Mouse (Mus musculus): ENCODE measurements around the gene Immp2l.

The Immp2l gene

DNA sequence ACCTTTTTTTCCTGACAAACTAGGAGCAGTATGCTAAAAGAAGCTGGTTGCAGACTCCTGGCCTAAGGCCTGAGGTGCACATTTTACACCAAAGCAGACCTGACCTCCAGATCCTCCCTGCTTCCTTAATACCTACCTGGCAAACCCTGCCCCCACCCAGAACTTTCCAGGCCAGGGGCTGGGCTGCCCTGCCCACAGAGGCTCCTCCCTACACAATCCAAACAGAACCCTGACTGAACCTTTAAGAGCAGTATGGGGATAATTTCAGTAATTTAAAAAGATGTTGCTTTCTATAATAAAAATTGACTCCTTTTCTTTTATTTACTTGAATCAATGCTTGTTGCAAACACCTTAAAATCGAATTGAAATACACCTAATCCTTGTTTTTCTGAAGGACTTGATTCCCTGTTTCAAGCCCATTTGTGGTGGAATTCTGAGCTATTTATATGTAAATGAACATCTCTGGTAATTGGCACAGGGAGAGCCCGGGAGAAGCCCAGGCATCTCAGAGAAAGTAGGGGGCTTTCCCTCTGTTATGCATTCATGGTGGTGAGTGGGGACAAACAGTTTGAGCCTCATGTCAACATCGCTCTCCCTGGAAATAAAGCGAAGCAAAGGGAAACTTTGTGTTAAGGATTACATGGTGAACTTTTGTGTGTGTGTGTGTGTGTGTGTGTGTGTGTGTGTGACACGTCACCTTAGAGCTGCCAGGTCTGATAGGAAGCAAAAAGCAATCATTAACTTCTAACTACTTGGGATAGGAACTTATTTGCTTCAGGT is 535.3 kb downstream of the Immp2l start:
- DNase-seq = peak in 1 of 2 experiments; percentile 8

DNA sequence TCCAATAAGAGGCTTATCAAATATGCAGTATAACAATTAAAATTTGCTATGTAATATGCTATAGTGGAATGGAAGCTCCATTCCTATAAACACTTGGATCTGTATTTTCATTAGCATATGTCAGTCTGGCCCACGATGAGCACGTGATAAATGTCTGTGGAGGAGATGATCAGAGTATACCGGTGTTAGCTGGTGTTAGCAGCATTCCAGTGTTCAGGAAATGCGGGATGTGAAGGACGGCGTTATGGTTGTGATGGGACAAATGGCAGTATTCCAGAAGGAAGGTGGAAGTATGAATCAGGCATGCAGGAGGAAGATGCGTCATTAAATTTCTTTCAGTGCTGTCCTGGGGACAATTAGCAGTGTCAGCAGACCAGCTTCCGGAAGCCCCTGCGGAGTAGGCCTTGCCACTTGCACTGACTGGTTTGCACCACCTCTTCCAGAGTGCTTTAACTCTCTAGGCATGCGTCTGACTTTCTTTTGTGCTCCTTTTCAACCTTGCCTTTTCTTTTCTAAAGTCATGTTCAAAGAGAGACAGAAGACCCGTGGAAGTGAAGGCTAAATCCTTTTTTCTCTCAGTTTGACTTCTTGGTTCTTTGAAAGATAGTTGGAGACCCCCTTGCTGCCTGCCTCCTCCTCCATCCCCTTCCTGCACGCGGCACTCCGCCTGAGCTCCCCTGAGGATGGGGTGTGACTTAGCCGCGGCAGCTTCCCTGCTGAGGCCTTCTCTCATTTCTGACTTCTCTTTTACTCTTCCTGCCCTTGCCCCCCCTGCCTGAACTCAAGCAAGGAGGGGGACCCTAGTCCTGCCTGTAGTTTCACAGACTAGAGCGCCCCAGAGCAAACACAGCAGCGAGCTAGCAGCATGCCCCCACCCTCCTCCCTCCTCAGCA is 541.9 kb downstream of the Immp2l start:
- DNase-seq = no peak

- DNase-seq = no peak
Observed at GRCm38 (mm10) chr12:41566433-41566794, 542.5 kb downstream of the Immp2l start.

GRCm38 (mm10) chr12:41573754-41574153 is 549.9 kb downstream of the Immp2l start:
- no peak for DNase-seq

GRCm38 (mm10) chr12:41575221-41575620 is 551.3 kb downstream of the Immp2l start:
- DNase-seq = no peak

GRCm38 (mm10) chr12:41593401-41593800 is 569.5 kb downstream of the Immp2l start:
- DNase-seq = peak; percentile 3 to 11

DNA sequence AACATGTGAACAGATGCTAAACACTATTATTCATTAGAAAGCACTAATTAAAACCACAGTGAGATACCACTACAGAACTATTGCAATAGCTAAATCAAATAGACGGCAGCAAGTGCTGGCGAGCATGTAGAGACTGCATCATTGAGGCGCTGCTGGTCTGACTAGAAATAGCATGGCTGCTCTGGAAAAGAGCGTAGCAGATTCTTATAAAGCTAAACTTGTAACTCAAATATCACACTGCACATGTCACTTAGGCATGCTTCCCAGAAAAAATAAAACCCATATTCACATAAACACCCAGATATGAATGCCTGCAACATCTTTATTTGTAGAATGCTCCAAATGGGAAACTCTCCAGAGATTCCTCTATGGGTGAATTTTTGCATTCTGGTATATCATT is 570.1 kb downstream of the Immp2l start:
- no peak for DNase-seq

GRCm38 (mm10) chr12:41615271-41615670 is 591.4 kb downstream of the Immp2l start:
- no peak for DNase-seq

DNA sequence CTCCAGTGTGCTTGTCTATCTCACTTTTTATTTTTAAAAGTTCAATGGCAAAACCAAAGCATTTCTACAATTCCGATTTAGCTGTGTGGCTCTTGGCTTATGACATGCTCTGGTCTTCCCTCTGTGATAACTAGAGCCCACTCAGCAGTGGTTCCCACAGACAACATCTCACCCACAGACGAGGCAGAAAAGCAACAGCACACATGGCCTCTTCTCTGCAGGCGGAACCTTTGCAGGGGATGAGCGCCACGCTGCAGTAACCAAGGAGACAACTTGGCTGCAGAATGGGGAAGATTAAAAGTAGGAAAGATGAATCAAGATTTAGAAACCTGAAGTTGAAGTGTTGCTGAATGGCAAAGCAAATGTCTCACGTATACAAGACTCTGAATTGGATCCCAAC is 597.5 kb downstream of the Immp2l start:
- no peak for DNase-seq

DNA sequence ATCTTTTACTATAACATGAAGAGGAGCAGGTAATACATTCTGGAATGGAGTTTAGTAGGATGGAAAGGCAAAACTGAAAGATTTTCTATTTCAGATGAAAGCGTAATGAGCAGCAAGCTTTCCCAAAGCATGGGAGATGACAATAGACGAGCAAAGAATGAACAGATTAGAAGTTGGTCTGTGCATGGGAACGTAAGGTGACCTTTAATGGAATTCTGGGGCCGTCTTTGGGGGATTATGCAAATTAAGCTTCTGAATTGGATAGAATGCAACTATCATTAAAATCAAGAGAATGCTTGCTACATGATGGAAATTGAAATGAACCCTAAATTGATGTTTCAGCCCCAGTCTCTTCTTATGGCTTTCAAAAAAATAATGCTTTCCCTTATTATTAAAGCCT is 619.4 kb downstream of the Immp2l start:
- no peak for DNase-seq

- DNase-seq = no peak
Observed at GRCm38 (mm10) chr12:41644802-41645551, 621.1 kb downstream of the Immp2l start.

GRCm38 (mm10) chr12:41646956-41647575 is 623.2 kb downstream of the Immp2l start:
- DNase-seq = no peak

GRCm38 (mm10) chr12:41647675-41648074 is 623.8 kb downstream of the Immp2l start:
- no peak for DNase-seq

- DNase-seq = no peak
Observed at GRCm38 (mm10) chr12:41649826-41650541, 626.1 kb downstream of the Immp2l start.

- DNase-seq = no peak
Observed at GRCm38 (mm10) chr12:41668280-41668679, 644.4 kb downstream of the Immp2l start.

DNA sequence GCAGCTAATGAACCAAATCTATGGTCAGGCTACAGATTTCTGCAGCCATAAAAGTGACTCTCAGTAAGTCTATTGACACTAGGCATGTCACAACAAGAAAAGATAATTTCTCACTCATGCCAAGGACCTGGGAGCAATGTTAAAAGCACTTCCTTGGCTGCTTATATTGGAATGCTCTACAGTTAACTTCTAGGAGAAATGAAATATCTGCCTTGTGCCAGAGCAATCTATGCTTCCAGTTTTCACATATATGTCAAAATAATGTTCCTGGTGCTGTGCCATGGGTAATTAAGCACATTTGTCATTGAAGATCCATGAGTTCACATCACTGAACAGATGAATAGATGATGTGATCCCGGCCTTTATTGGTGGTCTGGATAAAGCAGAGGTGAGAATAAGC is 645.6 kb downstream of the Immp2l start:
- no peak for DNase-seq

- no peak for DNase-seq
Observed at GRCm38 (mm10) chr12:41674861-41675260, 651.0 kb downstream of the Immp2l start.

- DNase-seq = no peak
Observed at GRCm38 (mm10) chr12:41680141-41680540, 656.3 kb downstream of the Immp2l start.

DNA sequence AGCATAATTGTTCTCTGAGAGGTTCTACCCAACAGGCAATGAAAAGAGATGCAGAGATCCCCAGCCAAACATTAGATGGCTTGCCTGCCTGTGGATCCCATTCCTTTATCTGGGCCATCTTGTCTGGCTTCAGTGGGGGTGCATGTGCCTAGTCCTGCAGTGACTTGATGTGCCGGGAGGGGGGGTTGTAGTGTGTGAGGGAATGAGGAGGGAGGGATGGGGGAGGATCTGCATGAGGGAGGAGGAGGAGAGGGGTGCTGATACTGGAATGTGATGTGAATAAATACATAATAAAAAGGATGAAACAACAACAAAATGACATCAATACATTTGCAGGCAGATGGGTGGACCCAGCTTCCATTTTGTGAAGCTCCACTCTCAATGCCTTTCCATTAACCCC is 658.3 kb downstream of the Immp2l start:
- DNase-seq = no peak

GRCm38 (mm10) chr12:41689809-41690208 is 665.9 kb downstream of the Immp2l start:
- DNase-seq = no peak

DNA sequence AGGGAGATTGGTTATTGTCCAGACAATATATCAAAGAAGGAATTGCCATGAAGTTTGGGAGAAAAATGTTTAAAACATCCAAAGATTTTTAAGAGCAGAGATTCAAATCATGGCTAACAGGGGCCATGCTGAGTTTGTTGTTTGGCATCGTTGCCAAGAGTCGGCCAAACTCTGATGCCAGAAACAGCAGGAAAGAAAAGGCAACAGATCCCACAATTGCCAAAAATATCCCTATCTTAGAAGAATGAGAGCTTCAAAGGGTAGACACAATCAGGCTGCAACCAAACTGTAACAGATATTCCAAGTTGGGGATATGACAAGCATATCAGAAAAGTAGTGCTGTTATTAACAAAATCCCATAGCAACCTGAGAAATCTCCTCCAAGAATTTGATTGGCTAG is 686.7 kb downstream of the Immp2l start:
- DNase-seq = no peak

DNA sequence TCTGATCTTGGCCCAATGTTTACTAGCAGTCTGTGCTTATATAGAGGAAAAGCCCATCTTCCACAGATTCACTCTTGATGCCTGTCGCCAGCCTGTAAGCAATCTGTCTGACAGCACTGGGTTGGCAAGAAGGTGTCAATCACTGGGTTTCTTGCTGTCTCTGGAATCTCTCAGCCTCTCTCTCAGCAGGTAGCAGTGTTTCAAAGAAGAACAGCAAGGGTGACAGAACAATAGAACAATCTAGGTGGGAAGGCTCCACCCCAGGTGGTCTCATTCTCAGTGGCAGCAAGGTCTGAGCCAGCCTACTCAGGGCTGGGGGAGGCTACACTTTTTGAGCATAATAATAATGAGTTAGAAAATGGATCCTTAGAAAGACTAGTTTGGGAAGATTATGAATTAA is 693.1 kb downstream of the Immp2l start:
- DNase-seq = no peak
